Mouse (Mus musculus) mesoderm, embryonic 11.5 days (tissue): Measurements from ENCODE around the gene Cdk12.

Experiments
- DNase-seq: peaks from one replicate; pipeline ENCODE4 v3.0.0-alpha.2; 2012; ENCODE audit warnings: low read depth, low spot score

The Cdk12 gene

DNA sequence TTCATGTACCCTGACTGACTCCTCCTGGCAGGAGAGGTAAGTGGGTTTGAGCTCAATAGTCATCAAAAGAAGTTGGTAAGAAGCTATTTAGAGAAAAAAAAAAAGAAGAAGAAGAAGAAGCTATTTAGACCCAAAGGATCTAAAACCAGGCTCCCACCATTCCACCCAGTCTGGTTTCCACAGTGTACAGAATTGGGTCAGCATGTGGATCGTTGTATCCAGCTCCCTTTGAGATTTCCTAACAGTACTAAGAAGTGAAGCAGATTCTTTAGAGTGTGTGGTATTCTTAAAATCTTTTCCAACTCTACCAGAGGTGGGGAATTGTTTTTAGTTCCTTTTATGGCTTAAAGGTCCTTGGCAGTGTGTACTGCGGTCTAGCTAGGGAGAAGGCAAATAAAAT, 50.9 kb downstream of the Cdk12 start:
- DNase-seq, result no peak

DNA sequence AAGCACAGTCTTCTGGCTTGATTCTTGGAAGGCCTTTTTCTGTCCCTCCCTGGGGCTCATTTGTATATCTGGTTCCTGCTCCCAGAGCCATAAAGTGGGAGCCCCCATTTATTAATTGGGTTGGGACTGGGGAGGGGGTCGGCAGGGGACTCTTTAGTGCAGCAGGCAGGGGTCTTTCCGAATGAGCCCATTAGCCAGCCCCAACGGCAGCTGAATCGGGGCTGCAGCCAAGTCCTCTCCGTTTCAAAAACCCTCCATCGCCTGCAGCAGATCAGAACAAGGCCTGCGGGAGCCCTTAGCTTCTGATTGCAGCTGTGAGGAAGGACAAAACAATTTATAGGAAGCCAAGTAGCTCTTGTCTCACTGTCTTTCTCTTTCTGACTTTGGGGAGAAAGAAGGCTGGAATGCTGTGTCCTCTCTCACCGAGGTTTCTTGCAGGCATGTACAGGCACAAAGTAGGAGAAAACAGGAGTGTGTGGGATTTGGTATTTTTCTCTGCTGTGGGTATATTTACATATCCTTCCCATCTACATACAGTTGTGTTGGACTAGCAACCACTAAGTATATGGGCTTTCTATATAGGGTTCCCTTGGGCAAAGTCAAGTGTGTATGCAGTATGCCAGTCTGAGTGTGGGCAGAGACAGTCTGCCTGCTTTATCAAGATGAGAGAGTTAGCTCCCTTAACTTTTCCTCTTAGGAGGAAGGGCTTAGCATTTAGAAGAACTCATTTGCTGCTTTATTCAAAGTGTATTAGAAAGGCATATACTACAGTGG, 58.0 kb downstream of the Cdk12 start:
- no peak for DNase-seq

DNA sequence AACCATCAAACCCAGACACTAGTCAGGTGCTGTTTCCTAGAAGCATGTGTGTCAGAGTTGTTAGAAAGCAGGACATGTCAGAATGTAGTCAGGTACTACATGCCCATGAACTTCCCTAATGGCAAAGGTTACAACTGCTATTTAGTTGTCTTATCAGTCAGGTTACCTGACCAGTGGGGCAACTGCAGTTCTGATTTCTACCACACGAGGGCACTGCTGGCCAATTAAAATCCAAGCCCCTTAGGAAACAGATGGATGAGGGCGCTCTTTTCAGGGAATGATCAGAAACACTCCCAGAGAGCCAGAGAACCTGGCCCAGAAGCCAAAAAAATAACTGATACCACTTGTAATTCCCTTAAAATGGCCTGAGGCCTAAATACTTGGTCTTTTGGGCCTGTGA, 62.2 kb downstream of the Cdk12 start:
- peak; percentile 80 for DNase-seq

DNA sequence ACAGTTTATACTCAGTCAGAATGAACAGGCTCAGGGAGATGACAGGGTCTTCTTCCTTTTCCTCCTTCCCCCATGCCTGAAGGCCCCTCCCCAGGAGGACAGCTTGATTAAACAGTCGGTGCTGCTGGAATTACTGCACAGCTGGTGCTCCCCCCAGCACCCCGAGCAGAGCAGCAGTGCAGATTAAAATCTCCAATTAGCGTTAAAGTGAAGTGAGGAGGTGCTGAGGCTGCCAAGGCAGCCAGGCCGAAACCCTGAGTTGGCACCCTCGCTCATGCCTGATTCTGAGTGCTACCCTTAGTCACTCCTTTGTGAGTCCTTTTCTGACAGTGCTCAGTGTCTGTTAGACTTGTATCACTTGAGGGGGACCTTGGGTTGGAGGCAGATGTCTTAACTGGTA, 63.0 kb downstream of the Cdk12 start:
- DNase-seq, result no peak

DNA sequence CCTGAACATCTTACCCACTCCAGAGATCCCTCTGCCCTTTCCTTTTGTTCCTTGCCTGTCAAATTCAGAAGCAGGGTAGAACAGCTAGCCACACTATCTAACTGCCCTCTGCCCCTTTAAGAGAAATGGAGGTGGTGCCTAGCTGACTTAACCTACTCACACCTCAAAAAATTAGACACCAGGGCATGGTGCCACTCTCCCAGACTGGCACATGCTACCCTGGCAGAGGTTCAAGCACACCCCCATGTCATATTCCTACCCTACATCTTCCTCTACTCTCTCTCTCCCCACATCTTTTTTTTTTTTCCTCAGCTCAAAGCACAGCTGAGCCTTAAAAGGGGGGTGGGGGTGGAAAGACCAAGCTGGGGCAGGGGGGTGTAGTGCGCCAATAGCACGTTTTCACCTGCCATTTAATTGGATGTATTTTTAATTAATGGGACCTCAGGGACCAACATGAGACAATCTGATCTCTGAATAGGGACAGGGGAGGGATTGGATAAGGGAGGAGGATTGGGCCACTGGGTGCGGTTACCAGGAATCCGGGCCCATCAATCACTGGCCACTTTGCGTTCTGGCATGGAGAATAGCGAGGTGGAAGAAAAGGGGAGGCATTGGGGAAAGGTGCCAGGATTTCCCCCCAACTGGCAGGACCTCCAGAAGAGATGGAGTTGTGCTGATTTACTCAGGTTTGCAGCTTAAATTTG, 64.0 kb downstream of the Cdk12 start:
- no peak for DNase-seq

DNA sequence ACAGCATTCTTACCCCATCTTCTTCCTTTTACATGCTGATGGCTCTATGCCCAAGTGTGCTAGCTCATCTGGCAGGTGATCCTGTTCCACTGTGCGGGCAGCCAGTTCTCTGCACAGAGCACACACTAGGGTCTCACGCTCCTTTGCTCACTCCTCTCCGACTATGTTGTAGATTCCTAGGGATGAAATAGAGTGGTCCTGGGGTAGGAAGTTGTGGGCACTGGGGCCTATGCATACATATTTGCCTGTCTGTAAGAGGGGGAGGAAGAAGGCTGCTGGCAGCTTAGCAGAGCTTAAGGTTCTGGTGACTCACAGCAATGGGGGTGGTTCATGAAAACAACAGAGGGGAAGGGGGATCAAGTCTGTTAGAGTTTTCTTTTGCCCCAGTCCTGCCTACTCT, 67.2 kb downstream of the Cdk12 start:
- no peak for DNase-seq

DNA sequence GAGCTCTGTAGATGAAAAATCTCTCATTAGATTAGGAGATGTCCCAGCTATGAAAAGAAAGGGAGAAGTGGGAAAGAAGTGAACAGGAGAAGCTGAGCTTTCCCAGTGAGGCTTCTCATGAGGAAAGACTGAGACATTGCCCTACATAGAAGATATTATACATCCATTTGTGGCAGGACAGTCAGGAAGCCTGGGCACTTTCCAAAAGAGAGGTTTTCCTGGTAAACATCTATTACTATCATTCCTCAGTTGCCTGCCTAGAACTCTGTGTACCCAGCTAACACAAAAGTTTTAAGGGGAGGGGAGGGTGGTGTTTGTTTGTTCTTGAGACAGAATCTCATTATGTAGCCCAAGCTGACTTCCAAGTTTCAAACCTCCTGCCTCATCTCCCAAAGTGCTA, 67.6 kb downstream of the Cdk12 start:
- DNase-seq, result no peak

DNA sequence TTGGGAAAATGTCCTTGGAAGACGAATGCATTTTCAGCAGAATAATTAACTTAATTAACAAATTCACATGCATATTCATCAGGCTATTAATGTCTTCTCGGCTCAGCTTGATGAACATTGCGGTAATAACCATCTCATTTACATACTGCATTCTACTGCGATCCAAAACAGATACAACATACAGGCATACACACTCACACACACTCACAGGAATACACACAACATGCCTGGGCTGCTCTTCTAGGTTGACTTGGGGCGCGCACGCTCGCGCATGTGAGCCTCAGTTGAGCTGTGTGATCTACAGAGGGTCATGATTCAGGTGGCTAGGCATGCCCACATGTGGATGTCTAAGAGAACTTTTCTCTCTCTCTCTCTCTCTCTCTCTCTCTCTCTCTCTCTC, 80.9 kb downstream of the Cdk12 start:
- no peak for DNase-seq

DNA sequence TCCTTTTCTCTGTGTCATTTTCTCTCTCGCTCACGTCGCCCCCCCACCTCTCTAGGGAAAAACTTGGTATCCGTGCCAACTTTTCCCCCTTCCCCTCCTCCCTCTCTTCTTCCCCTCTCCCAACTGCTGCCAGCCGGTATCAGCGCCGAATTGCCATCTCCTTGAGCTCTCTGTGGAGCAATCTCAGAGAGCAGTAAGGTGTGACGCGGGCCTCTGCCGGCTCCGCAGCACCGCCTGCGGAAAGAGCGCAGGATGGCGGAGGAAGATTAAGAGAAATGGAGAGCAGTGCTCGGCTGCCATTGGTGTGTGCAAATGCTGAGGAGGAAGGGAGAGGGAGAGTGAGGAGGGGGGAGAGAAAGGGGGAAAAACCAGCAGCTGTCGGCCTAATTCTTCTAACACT, 81.4 kb downstream of the Cdk12 start:
- DNase-seq, result peak; percentile 45

DNA sequence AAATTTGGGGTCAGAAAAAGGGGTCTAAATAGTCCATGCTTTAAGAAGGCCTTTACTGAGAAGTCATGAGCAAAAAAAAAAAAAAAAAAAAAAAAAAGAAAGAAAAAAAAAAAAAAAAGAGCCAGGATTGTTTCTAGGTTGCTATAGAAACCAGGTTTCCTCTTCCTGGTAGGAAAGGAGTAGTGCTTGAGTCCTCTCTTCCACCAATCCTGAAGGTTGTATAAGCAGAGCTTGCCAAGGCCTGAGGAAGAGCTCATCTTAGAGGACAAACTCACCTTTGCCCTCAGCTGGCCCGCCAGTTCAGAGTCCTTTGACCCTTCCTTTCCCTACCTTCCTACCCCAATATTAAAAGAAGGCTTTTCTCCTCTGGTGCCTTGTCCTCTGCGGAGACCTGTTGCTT, 82.5 kb downstream of the Cdk12 start:
- DNase-seq, result no peak

DNA sequence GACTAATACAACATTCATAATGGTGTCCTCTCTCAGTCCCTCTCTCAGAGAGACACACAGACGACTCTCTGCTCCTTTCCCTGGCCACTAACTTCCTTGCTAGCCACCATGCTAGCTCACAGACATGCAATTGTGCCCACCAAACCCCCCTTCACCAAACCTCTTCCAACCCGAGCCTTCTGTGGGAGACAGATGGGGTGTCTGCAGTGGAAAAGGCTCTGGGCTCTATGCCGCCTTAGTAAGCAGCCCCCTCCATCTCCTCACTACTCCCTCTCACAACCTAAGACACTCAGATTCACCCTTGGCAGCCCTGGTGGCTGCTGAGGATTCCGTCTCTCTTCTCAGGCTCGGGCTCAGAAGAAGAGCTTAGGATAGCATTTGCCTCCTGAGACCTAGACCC, 84.7 kb downstream of the Cdk12 start:
- no peak for DNase-seq

DNA sequence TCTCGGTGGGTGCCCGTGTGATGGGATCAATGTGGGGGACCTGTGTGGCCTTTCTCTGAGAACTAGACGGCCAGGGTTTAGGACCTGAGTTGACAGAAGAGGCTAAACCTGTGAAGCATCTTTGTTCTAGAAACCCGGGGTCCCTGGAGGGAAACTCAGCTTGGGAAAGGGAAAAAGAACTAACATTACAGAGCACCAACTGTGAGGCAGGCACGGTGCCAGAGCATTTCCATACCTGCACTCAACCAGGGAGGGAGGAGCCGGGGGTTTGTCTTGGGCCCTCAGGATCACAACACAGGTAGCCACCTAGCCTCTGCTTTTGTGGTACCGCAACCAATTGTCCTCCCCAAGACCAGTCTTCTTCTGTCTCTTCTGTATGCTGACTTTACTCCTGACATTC, 85.1 kb downstream of the Cdk12 start:
- DNase-seq, result no peak

DNA sequence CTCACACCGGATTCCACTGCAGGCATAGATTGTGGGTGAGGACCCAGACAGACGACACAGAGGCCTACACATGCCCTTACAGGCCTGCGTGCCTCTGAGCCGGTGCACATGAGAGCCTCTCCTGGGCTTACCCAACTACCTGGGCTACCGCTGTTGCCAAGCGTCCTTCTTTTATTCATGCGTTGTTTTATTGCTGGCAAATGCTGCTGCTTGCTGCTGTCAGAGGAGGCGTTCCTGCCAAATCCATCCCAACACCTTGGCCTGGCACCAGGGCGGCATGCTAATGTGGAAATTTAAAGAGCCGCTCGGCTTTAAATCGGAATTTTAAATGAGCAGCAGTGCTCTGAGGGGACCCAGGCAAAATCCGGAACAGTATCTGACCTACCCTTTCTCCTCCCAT, 87.0 kb downstream of the Cdk12 start:
- no peak for DNase-seq

DNA sequence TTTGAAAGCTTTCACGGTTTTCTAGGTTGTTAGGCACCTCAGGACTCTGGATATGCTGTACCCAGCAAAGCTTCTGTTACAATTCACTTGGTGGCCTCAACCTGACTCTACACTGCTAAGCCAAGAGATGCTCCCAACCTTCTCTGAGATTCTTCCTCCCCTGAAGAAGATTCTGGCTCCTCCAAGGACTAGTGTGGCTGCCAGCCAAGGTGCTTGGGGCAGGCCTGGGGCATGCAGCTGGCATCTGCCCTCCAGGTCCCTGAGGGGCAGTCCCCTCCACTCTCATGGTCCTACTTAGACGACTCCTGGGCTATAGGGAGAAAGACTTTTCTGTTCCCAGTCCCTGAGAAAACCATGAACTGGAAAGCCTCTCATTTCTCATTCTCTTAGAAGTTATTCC, 88.0 kb downstream of the Cdk12 start:
- no peak for DNase-seq

DNA sequence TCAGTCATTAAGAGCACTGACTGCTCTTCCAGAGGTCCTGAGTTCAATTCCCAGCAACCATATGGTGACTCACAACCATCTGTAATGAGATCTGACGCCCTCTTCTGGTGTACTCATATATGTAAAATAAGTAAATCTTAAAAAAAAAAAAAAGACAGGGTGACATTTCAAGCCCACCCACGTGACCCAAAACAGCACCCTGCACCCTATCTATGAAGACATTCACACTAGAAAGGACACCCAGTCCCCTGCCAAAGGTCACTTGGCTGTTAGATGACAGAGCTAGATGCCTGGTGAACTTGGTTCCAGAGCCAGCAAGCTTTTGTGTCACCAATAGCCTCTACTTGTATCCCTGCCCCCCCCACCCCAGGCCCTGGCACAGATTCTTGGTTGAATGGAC, 90.2 kb downstream of the Cdk12 start:
- no peak for DNase-seq

DNA sequence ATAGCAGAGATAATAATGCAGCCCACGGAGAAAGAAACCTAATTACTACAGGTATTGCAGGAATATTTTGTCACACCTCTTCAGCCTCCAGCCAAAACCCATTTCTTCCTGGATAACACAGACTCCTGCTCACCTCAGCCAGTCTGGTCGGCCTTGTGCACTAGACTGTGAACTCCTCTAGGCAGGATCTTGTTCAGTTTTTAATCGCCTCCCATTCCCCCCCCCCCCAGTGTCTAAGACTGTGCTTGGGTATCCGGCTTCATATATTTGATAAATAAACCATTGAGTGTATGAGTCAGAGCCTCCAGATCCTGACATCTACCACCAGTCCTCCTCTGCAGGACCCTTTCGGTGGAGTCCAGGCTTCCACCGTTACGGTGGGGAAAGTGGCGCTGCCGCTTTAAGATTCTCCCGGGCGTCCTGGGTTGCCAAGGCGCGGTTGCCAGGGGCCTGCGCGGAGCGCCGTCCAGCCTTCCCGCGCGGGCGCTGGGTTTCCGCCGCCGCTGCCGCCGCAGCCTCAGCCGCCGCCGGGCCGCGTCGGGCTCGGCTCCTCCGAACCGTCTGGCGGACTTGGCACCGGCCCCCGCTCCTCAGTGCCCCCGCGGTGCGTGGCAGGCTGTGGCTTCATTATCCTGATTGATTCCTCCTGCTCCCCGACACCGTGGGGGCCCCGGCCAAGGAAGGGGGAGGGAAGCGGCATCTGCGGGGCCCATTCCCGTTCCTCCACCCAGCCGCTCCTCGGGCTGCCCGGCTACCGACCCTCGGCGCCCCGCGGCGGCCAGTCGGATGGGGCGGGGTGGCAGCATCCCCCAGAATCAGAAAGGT, 91.5 kb downstream of the Cdk12 start:
- DNase-seq, result peak; percentile 74

DNA sequence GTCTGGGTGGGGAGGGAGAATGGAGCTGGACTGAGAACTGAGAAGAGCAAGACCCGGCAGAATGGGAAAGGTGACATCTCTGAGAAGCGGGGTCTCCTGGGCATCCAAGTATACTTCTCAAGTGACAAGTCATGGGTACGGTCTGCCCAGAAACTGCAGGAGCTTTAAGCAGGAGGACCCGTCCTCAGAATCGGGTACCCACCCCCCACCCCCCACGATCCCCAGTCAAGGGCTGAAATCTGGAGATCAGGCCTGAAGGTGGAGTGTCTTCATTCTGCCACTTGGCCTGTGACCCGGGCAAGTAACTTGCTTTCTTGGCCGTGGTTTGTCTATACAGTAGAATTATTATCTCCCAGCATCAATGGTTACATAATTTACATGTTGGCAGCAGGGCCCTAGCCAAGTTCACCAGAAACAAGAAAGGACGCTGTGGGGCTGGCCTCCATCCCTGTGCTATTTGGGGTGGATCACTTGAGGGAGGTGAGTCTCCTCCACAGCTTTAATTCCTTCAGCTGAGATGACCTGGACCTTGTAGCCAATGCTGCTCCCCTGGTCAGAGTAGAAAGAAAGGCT, 92.2 kb downstream of the Cdk12 start:
- no peak for DNase-seq

DNA sequence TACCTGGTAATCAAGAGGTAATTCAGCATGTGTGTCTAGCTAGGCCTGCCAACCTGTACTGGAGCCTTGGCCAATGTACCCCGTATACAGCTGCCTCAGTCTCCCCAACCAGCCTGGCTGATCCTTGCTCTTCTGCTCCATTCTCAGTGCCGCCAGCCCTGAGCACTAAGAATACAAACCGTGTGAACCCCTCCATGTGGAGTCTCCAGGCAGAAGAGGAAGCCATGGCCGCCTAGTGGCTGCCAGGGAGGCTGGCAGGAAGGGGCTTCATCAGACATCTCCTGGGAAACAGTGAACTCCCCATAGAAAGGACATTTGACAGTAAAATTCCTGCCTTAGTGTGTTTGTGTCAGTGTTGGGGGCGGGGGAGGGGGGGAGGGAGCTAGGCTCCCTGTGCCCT, 93.4 kb downstream of the Cdk12 start:
- DNase-seq, result peak; percentile 67

DNA sequence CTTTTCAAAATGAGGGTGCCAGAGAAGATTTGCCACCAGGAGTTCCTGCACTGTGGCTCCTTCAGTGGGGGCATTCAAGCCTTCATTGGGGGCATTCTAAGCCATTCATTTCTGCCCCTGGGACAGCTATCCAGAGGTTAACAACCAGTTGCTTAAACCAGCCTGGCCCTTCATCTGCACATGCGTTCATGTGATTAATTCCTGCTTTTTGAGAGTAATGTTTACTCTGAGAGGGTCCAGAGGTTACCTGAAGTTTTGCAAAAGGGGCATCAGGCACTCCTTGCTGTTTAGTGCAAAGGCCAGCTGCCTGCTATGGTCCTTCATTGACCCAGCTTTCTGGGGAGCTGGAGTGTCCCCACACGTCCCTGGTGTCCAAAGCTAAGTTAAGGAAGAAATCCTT, 94.1 kb downstream of the Cdk12 start:
- no peak for DNase-seq

DNA sequence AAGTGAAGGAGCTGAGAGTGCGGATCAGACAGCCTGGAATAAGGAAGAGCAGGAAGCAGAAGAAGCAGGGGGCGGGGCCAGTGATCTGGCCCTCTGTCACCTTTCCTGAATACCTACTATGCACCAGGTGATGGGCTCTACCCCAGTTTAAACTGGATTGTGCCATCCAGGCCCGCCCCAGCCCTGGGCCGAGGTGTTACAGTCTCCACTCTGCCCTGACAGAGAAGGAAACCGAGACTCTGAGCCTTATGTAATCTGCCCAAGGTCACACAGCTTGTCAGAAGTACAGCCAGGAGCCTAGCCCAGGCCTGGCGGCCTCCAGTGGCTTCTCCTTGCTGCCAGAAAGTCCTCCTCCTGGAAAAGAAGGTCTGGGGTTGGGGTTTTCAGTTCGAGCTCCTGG, 94.9 kb downstream of the Cdk12 start:
- DNase-seq, result no peak

DNA sequence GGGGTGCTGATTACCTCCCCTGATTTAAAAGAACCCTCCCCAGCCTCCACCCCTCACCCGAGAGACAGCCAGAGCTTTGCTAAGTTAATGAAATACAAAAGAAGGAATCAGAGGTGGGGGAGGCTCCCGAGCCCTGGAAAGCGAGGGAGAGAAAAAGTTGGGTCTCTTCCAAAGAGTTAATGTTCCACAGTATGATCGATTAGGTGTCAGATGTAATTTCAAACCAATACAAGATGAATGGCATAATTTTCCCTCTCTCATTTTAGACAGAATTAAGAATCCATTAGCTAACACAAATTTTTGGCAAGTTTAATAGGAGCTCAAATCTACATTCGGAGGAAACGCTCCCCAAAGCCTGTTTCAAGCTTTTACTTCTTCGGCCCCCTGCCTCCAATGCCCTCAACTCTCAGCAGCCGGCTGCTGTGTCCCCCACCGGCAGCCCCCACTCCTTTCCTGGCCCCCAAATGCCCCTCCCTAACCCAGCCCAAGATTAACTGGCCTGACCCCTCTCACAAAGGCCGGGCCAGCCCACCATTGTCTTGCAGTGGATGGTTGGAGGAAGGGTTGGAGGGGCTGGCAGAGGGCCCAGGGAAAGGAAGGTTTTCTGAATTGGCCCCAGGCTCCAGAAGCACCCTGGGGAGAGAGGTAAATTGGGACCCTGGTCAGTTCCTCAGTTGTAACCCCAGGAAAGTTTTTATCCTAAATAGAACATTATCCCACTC, 95.8 kb downstream of the Cdk12 start:
- no peak for DNase-seq
